Mouse (Mus musculus) frontal cortex, postnatal 14 days (tissue): ENCODE measurements around the gene Hdgfl2.
"Not testable (repeated sequence)": the region's sequence is repeated elsewhere in the genome, so short reads cannot be mapped to it uniquely, and the experiment has no call there.

ENCODE experiments used
- DNase-seq, 2 experiments: peaks; one replicate each; pipeline ENCODE4 v3.0.0; 2022; ENCODE audit warnings: low spot score in 2 of 2

Hdgfl2 gene

DNA sequence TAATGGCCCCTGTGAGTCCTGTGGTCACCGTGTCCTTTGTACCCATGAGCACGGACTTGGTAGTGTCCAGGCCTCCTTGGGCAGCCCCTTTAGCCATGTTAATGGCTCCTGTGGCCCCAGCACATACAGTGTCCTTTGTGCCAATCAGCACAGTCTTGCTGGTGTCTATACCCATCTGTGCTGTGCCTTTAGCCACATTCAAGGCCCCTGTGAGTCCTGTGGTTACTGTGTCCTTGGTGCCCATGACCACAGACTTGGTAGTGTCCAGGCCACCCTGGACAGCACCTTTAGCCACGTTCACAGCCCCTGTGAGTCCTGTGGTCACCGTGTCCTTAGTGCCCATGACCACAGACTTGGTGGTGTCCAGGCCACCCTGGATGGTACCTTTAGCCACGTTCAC, 25.4 kb downstream of the Hdgfl2 start:
- DNase-seq = not testable (repeated sequence)

DNA sequence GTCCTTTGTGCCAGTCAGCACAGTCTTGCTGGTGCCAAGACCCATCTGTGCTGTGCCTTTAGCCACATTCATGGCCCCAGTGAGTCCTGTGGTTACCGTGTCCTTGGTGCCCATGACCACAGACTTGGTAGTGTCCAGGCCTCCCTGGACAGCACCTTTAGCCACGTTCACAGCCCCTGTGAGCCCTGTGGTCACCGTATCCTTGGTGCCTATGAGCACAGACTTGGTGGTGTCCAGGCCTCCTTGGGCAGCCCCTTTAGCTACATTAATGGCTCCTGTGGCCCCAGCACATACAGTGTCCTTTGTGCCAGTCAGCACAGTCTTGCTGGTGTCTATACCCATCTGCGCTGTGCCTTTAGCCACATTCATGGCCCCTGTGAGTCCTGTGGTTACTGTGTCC, 27.0 kb downstream of the Hdgfl2 start:
- not testable (repeated sequence) for DNase-seq

DNA sequence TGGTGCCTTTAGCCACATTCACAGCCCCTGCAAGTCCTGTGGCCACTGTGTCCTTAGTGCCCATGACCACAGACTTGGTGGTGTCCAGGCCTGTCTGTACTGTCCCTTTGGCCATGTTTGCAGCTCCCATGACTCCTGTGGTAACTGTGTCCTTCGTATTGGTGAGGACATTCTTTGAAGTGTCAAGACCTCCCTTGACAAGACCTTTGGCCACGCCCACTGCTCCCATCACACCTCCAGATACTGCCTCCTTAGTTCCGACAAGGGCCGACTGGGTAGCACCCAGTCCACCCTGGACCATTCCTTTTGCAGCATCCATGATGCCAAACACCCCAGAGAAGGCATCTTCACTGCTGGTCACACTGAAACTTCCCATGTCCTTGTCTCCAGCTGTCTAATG, 27.5 kb downstream of the Hdgfl2 start:
- DNase-seq = no peak

DNA sequence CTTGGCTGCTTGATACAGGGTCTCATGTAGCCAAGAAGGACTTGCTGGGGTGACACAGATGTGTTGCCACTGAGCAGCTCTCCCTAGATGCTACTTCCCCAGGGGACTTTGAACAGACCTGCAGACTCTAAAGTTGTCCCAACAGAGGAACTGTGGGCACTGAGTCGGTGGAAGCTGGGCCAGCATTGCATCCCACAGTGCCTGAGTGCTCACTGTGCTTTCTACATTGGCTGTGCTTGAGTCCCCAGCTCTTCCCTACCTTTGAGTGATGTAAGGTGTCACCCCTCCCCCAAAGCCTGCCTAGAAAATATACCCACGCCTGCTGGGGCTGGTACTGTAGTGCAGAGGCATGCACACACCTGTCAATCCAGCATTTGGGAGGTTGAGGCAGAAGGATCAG, 28.3 kb downstream of the Hdgfl2 start:
- no peak for DNase-seq

DNA sequence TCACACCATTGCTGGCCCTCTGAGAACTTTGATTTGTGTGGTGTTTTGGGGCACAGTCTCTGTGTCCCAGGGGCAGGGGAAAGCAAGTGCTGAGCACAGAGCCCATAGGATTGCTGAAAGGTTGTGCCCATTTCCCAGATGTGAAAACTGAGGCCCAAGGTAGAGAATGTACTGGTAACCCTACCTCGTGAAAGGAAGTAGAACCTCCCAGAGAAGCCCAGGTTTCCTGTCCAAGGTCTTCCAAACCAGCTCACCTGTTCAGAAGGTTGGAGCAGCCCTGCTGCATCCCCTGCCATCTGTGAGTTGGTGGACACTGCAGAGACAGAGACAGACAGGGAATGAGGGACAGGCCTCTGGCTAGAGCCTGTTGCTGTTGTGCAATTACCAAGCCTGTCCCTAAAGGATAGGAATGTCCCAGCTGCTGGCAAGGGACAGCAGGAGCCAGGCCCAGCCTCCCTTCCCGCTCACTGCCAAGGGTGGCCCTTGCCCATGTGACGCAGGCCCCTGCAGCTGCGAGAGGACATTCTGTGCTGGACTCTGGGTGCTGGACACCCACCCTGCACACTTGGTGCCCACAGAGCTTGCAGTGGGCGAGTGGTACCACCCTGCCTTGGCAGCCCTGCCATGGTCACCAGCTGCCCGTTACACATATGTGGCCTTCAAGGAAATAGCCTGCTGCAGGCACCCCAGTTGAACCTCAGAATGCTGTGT, 29.1 kb downstream of the Hdgfl2 start:
- DNase-seq = no peak

DNA sequence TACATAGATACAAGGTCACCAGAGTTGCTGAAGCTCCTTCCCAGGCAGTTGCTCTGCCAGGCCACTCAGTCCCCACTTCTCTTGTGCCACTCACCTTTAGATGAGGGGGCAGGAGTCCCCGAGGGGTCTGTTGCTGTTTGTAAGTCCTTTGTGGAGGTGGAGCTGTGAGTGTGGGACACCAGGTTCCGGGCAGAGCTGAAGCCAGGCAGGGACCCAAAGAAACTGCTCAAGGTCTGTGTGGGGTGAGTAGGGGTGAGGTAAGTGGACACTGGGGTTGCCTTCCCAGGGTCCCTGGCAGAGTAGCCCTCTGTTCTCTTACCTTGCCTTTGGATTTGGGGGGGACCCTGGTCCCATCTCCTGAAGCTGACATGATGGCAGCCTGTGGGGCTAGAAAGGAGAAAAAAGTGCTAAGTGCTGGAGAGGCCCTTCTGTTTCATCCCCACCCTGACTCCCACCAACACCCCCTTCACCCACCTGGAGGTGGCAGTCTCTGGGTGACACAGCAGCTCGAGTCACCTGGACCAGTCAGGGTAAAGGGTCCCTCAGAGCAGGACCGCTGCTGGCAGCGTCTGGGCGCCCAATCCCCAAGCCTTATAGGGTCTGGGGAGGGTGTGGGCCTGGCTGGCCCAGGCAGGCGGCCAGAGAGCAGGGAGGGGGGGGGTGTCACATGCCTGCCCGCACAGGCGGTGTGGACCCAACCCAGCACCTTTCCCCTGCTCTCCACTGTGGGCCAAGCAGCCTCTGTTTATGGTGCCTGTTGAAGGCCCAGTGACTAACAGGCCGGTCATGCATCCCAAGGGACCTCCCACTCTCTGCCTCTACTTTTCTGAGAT, 30.0 kb downstream of the Hdgfl2 start, which contains the start of gene Plin4:
TSS of gene Plin4 (minus strand) at position 585 of the 833 bp plus-strand sequence.
- no peak for DNase-seq

DNA sequence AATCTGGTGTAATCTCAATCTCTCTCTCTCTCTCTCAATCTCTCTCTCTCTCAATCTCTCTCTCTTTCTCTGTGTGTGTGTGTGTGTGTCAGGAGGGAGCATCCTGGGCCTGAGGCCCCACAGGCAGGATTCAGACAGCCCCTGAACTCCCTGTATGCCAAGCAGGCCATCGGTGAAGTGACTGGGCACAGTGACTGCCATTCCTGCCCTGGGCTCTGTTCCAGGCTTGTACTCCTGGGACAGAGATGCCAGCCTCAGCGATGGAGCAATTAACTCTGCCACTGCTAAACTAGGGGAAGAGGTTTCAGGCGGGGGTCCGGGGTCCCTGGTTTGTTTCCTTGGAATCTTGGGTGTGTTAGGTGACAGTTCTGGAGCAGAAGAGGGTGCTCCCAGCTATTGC, 31.1 kb downstream of the Hdgfl2 start:
- DNase-seq = no peak

DNA sequence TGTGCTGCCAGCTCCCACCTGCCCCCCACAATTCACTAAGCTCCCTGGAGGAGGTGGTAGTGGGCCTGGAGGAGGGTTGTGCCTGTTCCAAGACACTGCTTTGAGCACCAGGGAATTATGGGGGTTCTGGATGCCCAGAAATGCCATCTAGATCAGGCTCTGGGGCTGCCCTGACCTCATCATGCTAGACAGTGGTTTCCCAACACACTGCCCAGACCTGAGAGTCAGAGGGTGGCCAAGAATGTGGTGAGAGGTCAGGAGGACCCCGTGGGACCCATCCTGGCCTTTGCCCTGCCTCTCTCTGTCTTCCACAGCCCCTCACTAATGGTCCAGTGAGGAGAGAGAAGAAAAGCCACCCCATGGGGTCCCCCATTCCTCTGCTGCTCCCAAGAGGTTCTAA, 31.6 kb downstream of the Hdgfl2 start:
- no peak for DNase-seq

DNA sequence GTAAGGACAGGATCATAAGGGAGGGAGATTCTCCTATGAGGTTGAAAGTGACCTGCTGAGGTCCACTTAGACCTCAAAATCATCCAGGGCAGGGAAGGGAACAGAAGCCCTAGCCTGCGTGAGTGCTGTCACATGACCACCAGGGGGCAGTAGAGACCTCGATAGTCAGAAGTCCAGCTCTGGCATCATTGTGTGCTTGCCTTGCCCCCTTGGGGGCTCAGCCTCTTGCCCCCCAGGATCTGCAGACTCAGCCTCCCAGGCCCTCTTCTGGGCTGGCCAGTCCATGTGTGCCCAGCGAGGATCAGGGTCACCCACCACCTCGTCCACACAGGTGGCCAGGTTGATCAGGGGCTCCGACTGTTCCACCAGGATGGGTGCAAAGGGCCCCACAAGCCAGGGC, 32.4 kb downstream of the Hdgfl2 start:
- DNase-seq = no peak

DNA sequence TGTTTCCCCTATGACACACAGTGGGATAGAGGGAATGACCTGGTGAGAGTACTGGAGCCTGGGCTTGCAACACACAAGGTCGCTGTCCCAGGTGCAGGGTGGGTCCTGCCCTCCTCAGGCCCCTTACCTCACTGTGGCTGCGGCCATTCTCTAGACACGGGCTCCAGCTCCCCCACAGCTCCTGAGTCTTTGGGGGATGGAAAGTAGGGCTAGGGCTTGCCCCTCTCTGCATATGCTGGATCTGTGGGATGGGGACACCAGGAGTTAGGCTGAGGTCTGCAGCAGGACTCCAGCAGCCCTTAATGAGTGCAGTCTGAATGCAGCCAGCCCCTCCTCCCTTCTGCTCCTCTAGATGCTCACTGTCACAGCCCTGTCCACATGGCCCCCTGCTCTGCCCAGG, 33.3 kb downstream of the Hdgfl2 start:
- no peak for DNase-seq

DNA sequence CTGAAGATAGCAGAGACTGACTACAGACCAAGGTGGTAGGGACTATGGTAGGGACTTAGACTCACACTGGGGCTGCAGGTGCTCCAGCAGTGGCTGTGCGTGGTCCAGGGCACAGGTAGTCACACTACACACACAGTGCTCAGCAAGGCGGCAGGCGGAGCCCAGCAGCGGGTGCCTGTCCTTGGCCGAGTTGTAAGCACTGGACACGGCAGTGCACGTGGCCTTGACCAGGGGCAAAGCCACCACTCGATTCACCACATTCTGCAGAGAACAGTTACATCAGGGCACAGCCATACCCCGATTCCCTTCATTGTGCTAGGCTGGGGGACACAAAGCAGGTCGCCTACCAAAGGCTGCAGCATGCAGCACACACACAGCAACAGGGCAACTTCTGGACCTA, 36.8 kb downstream of the Hdgfl2 start:
- no peak for DNase-seq

DNA sequence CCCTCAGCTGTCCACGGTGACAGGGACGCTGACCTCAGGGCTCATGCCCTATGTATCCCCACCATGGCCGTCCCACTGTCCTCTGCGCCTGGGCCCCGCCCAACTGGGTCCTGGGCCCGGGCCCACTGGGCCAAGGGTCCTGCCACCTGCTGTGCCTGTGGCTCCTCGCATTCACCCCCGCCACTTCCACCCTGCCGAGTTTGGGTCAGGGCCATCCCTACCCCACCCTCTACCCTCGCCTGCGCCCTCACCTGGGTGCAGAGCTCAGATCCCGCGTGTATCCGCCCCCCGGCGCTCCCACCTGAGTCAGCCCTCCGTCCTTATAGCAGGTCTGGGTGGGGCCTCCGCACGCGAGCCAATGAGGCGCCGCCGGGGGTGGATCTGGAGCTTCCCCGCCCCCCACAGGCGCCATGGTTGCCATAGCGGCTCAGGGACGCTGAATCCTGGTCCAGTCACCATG, 37.8 kb downstream of the Hdgfl2 start, which contains the start of gene Plin5:
TSS of gene Plin5 (minus strand) at position 346 of the 460 bp plus-strand sequence.
- no peak for DNase-seq

DNA sequence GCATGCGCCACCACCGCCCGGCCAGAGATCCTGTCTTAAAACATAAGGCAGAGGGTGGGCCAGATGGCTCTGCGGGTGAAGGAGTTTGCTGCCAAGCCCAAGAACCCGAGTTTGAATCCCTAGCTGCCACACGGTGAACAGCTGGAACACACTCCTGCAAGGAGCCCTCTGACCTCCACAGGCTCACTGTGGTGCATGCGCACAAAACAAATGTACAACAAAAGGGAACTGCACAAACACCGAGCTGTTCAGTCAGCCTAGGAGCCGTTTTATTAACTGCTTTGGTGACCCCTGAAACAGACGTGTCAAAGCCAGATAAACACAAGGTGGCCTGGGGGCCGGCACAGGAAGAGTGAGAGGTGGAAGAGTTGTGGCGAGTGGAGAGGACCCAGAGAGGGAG, 40.0 kb downstream of the Hdgfl2 start:
- no peak for DNase-seq

DNA sequence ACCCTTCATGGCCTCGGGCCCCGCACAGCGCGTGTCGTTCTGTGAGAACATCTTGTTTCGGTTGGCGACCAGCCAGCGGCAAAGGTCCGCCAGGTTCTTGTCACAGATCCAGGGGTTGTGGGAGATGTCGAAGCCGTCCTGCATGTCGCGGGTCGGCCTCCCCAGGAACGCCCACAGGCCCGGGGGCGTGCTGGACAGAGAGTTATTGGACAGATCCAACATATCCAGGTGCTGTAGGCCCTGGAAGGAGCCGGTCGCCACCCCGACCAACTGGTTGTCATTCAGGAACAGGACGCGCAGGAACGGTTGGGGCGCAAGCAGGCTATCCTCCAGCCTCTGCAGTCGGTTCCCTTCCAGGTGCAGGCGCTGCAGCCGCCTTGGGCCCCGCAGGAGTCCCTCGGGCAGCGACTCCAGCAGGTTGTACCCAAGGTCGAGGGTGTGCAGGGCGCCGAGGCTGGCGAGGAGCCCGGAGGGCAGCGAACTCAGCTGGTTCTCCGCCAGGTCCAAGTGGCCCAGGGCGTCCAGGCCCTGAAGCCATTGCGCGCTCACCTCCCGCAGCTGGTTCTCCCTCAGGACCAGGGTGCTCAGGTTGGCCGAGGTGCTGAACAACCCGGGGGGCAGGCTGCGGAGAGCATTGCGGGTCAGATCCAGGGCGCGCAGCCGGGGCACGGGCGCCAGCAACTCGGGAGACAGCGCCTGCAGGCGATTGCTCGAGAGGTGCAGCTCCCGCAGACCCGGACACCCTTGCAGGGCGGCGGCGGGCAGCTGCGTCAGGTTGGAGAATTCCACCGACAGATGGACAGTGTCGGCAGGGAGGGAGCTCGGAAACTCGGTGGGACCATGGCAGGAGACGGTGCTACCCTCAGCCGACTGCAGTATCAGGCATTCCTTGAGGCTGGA, 40.8 kb downstream of the Hdgfl2 start:
- DNase-seq = no peak

DNA sequence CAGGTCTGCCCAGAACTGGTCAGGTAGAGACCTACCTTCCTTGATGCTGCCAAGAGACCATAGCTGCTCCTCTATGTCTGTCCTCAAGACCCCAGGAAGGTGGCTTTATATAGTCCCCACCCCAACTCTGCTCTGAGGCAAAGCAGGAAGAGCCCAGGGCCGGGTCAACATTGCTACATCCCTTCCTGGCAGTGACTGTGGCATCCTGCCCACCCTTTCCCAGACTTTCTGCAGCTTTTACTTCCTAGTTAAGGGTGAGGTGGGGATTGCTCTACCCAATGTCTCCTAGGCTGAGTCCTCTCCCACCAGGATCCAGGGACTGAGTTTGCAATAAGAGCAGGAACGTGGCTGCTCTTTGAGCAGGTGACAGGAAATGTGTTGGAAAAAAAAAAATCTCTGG, 42.4 kb downstream of the Hdgfl2 start, which contains the start of gene Lrg1:
TSS of gene Lrg1 (minus strand) at position 176 of the 400 bp plus-strand sequence.
- DNase-seq = no peak

DNA sequence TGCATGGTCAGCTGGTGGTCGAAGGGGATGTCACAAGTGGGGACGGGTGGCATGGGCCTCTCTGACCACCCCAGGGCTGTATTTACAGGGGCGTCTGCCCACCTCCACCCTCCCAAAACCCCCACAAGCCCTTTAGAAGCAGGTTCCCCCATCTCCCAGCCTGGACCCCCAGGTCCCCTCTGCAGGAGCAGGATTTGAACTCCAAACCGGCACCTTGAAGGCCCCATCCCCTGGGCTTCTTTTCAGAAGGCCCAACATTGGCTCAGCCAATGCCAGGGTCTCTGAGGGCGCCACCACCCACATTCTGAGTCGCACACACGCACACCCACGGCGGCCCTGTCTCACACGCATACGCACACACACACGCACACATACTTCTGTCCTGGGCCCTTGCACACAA, 43.7 kb downstream of the Hdgfl2 start:
- no peak for DNase-seq

DNA sequence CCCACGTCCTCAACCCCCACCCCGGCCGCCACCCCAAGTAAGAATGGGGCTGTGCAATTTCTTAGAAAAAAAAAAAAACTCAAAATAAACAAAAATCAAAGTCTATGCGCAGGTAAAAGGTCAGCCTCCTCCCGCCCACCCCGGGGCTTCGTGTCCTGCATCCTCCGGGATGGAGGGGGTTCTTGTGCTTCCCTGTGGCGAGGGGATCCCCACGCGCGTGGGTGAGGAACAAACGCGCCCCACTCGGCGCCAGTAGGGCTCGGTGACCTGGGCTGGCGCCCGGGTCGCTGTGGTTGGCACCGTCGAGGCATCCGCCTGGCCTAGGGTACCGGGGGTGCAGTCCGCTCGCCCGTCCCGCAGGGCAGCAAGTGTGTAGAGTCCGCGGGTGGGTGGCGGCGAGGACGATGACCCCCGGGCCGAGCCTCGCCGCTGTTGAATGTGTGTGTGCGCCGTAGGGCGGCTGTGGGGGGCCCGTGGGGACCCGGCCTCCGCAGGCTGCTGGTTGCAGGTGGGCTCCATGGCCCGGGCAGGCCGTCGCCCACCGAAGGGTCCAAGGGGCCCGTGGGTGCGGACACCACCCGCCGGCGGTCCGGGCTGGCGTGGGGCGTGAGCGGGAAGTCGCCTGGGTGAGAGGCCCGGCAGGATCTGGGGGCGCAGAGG, 44.4 kb downstream of the Hdgfl2 start:
- no peak for DNase-seq

DNA sequence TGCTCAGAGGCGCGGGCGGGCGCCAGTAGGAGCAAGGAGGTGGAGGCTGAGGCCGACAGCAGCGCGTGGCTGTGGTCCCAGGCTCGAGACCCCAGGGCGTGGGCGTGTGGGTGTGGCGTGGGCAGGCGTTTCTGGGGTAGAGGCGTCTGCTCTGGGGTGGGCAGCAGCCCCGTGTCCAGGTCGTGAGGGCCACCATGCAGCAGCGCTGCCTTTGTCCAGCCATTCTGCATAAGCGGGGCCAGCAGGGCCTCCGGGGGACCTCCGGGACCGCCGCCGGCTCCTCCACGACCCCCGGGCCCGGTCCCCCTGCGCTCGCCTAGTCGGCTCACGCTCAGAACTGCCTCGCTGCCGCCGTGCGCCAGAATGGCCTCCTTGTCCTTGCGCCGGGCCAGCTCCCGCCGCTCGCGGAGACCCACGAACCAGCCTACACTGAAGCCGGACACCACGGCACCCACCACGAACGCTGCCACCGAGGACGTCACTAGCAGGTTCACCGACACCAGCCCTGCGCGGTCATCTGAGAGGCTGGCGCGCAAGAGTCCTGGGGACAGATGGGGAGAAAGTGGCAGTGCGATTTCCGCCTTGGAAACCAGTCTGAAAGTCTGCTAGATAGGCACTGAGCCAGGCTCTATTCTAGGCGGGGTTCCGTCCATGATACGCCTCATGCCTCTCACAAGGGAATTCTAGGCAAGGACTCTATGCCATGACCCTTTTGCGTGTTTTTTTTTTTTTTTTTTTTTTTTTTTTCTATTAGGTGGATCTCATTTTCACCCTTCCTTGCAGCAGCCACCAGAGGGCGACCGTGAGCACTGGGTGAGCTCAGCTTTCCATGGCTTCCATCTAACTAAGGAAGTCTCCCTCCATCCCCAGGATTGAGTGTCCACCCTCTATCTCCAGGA, 45.2 kb downstream of the Hdgfl2 start:
- DNase-seq = no peak

DNA sequence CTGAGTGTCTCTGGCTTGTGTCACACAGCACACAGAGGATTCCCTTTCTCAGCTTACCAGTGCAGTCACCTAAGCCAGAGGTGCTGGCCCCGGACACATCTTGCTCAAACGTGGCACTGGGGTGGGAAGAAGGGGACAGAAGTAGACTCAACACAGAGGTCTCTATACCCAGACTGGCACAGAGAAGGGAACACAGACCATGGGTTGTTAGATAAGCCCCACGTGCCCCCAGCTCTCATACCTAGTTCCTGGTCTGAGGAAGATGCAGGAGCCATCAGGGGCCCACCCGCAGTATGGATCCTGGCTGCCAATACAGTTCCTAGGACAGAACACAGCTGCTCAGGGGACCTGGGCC, 45.8 kb downstream of the Hdgfl2 start:
- DNase-seq = no peak

DNA sequence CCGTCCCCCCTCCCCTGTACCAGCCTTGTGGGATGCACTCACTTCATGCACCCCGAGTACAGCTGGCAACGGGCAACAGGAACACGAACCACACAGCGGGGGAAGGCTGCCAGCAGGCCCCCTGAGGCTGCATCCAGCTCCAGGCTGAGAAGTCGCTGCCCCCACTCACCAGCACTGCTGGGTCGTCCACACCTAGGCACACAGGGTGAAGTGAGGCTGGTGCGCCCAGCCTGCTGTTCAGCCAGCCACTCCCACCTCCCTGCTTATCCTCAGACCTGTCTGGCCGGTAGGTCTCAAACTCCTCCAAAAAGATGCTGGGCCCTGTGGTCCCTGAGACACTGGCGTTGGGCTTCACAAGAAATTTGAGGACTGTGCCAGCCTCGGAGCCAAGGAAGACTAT, 46.7 kb downstream of the Hdgfl2 start:
- no peak for DNase-seq
